Mouse (Mus musculus) CD4-positive, CD25-positive, alpha-beta regulatory T cell, adult 9 weeks (primary cell): Measurements from ENCODE around the gene Ppp1r12a. TPM values are rescaled to one million over a fixed set of nuclear protein-coding genes. Genes with fewer than 3 reads are reported as not detected.

Source experiments
- polyA plus RNA-seq: library from polyadenylated mRNA; unstranded; fragments of 100-300 nt; shearing (Covaris generic); gene quantifications from one replicate; pipeline ENCODE4 v1.2.1, GENCODE M21; 2017

The Ppp1r12a gene
- 105 TPM for polyA plus RNA-seq

DNA sequence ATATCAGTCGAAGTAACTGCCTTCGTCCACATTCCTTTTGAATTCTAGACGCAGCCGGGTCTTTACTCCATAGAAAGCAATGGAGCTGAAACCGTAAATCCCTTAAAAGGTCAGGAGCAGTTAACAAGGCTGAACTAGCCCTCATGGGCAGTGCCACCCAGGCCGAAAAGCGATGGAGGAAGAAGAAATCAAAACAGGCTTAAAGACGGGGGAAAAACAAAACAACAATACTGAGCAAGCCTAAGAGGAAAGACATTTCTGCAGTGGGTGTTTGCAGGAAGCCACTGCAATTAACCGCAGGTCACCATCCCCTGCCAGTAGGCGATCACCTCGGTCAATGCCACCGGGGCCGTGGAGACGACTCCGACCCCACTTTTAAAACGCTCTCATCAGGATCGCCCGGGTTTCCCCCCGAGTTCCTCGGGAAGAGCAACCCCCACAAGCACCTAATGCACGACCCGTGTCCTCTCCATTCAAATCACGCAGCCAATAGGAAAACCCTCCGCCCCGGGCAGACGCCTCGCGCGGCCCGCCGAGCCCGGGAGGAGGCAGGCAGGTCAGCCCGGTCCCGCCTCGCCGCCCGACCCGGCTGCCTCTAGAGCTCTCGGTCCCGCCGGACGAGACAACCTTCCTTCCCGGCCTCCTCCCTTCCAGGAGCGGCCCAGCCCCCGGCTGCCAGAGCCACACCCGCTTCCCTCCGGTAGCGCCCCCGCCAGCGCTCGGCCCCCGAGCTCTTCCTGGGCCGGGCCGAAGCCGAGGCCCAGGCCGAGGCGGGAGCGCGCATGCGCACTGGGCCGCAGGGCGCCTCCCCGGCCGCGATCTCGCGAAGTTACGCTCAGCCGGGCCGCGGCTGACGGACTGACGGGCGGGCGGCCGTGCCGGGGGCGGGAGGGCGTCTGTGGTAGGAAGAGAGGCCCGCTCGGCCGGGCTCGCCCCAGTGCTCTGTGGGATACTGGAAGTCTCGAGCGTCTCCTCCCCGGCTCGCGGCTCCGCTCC, at the start of gene Ppp1r12a:
Gene Ppp1r12a, plus strand, starts transcription at position 933 of the 996 bp plus-strand sequence.

GRCm38 (mm10) chr10:108331784-108332561, 170.0 kb downstream of the Ppp1r12a start, which contains the start of gene Pawr:
Gene Pawr, plus strand, starts transcription at chr10:108332121.

Other genes with a start within 250 kb of the Ppp1r12a start
- not detected for gene Pawr, start 169.9 kb downstream of the Ppp1r12a start, polyA plus RNA-seq